Mouse (Mus musculus): ENCODE measurements around the gene Gnb5. TPM values are rescaled to one million over a fixed set of nuclear protein-coding genes. Genes with fewer than 3 reads are reported as not detected.

Gene Gnb5
- total and polyA plus RNA-seq, 3 experiments = 3.1 to 6.5 (median 4.7) TPM

DNA sequence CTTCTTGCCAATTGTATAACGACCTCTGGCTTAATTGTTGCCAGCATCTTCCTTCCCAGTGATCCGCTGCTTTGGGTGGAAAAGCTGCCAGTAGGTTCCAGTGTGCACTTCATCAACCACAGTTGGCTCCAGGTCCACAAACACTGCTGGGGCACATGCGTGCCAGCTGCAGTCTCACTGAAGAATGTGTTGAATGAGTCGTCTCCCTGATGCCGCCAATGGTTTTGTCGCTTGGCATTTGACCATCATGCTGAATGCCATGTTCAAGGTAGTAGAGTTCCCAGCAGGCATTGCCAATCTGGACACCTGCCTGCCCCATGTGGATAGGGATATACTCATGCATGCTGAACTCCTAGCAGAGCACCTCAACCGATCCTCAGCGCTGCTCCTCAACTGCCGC is 69.5 kb downstream of the Gnb5 start:
- H3K36me3 ChIP-seq (replicated peaks in 1 of 2; ENCODE audit: control insufficient read depth in 1 of 2, insufficient read depth in 1 of 2, low read length in 1 of 2) = no peaks in the 10 kb centered on the region
- H3K79me2 ChIP-seq (replicated peaks; ENCODE audit: control insufficient read depth, extremely low read depth, insufficient read depth, poor library complexity, severe bottlenecking) = no peaks in the 10 kb centered on the region
- no peak overlapping the region for H3K4me3 ChIP-seq (replicated peaks in 1 of 3; ENCODE audit: low read depth in 2 of 3, low read length in 2 of 3, poor library complexity in 1 of 3)
- dilution Hi-C loops (cut with MboI; ENCODE audit: extremely low pct_ligation_motif_present, extremely low pct_unique_long_range_greater_than_20kb, low sequenced_read_pairs) (no loop called here), in situ Hi-C loops (cut with MboI; ENCODE audit: low pct_ligation_motif_present, low pct_unique_long_range_greater_than_20kb, low sequenced_read_pairs) (no loop called here)
- TF ChIP-seq SIN3A (IDR thresholded peaks at IDR 0.05; ENCODE audit: low read length) (no peak), JUND (conservative IDR thresholded peaks at IDR 0.05; ENCODE audit: low read depth, low read length) (no peak), KAT2A (IDR thresholded peaks at IDR 0.05; ENCODE audit: insufficient replicate concordance, low read length) (no peak), ZNF384 (IDR thresholded peaks at IDR 0.05; ENCODE audit: low read depth, low read length) (no peak), MAFK (IDR thresholded peaks at IDR 0.05; ENCODE audit: insufficient replicate concordance, low read length) (no peak), POLR2A (IDR thresholded peaks at IDR 0.05; ENCODE audit: low read depth, low read length) (no peak), GABPA (IDR thresholded peaks at IDR 0.05; ENCODE audit: insufficient replicate concordance, low read depth, low read length) (no peak), CHD1 (IDR thresholded peaks at IDR 0.05; ENCODE audit: low read depth, low read length) (no peak), ELF1 (IDR thresholded peaks at IDR 0.05; ENCODE audit: low read depth, low read length) (no peak), JUN (IDR thresholded peaks at IDR 0.05; ENCODE audit: insufficient read depth, low read depth, low read length) (no peak), RCOR1 (conservative IDR thresholded peaks at IDR 0.05; ENCODE audit: low read depth, low read length) (no peak), IRF4 (IDR thresholded peaks at IDR 0.05; ENCODE audit: low read depth, low read length) (no peak), CTCF (conservative IDR thresholded peaks at IDR 0.05 in 1 of 2, IDR thresholded peaks at IDR 0.05 in 1 of 2; ENCODE audit: low read depth in 2 of 2, low read length in 2 of 2) (no peak), MAZ (IDR thresholded peaks at IDR 0.05; ENCODE audit: low read depth, low read length) (no peak), NRF1 (IDR thresholded peaks at IDR 0.05; ENCODE audit: low read depth, low read length) (no peak), BHLHE40 (IDR thresholded peaks at IDR 0.05; ENCODE audit: low read depth, low read length) (no peak), EP300 (IDR thresholded peaks at IDR 0.05; ENCODE audit: low read length) (no peak), ETS1 (conservative IDR thresholded peaks at IDR 0.05; ENCODE audit: low read depth, low read length) (no peak), RAD21 (IDR thresholded peaks at IDR 0.05; ENCODE audit: low read depth, low read length) (no peak), TBP (conservative IDR thresholded peaks at IDR 0.05; ENCODE audit: low read depth, low read length) (no peak)
- H3K4me1 ChIP-seq (ENCODE audit: control insufficient read depth in 1 of 2, insufficient read depth in 2 of 2) = no peaks in the 10 kb centered on the region
- peaks cover 10% of the 10 kb centered on the region for H3K9me3 ChIP-seq (replicated peaks; ENCODE audit: low read length)
- no peaks in the 10 kb centered on the region for H3K27me3 ChIP-seq (replicated peaks)
- H3K9ac ChIP-seq (ENCODE audit: insufficient read depth, low read depth) = no peak overlapping the region
- no peak overlapping the region for H3K4me2 ChIP-seq (ENCODE audit: insufficient read depth, low read depth, poor library complexity, severe bottlenecking)
- no peak for DNase-seq (ENCODE audit: extremely low read depth)
- H3K27ac ChIP-seq (ENCODE audit: insufficient read depth, low read depth) = no peak overlapping the region

DNA sequence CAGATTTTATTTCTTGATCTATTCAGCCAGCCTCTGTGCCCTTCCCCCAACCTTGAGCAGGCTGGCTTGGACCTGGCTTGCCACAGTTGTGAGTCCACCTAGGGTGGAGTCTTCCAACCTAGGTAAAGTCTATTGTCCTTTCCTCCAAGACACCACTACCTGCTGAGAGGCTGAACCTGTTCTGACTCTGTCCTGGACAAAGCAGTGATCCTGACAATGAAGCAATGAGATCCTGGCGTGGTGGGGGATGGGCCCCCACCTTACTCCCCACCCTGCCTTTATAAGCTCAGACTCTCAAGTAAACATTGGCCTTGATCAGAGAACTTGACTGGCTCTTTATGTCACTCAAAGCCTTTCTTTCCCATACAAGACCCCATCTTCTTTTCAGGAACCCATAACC is 70.3 kb downstream of the Gnb5 start:
- Histone ChIP-seq H3K4me1 (ENCODE audit: control insufficient read depth in 1 of 2, insufficient read depth in 2 of 2) (no peaks in the 10 kb centered on the region), H3K27ac (ENCODE audit: insufficient read depth, low read depth) (no peak overlapping the region), H3K27me3 (replicated peaks) (no peaks in the 10 kb centered on the region), H3K79me2 (replicated peaks; ENCODE audit: control insufficient read depth, extremely low read depth, insufficient read depth, poor library complexity, severe bottlenecking) (no peaks in the 10 kb centered on the region), H3K4me3 (replicated peaks in 1 of 3; ENCODE audit: low read depth in 2 of 3, low read length in 2 of 3, poor library complexity in 1 of 3) (no peak overlapping the region), H3K9me3 (replicated peaks; ENCODE audit: low read length) (peaks cover 10% of the 10 kb centered on the region), H3K4me2 (ENCODE audit: insufficient read depth, low read depth, poor library complexity, severe bottlenecking) (no peak overlapping the region), H3K36me3 (replicated peaks in 1 of 2; ENCODE audit: control insufficient read depth in 1 of 2, insufficient read depth in 1 of 2, low read length in 1 of 2) (no peaks in the 10 kb centered on the region), H3K9ac (ENCODE audit: insufficient read depth, low read depth) (no peak overlapping the region)
- TF ChIP-seq CHD1 (IDR thresholded peaks at IDR 0.05; ENCODE audit: low read depth, low read length) (no peak), NELFE (IDR thresholded peaks at IDR 0.05; ENCODE audit: low read depth, low read length) (no peak), ZMIZ1 (IDR thresholded peaks at IDR 0.05; ENCODE audit: low read depth, low read length) (no peak), KAT2A (IDR thresholded peaks at IDR 0.05; ENCODE audit: insufficient replicate concordance, low read length) (no peak), ZC3H11A (IDR thresholded peaks at IDR 0.05; ENCODE audit: low read depth, low read length) (no peak), MXI1 (IDR thresholded peaks at IDR 0.05; ENCODE audit: low read depth, low read length) (no peak), SIN3A (IDR thresholded peaks at IDR 0.05; ENCODE audit: low read length) (no peak), RAD21 (IDR thresholded peaks at IDR 0.05; ENCODE audit: low read depth, low read length) (no peak), JUND (conservative IDR thresholded peaks at IDR 0.05; ENCODE audit: low read depth, low read length) (no peak)
- dilution Hi-C loops (cut with MboI; ENCODE audit: extremely low pct_ligation_motif_present, extremely low pct_unique_long_range_greater_than_20kb, low sequenced_read_pairs) (no loop called here), in situ Hi-C loops (cut with MboI; ENCODE audit: low pct_ligation_motif_present, low pct_unique_long_range_greater_than_20kb, low sequenced_read_pairs) (no loop called here)
- DNase-seq (ENCODE audit: extremely low read depth) = no peak
